Mouse (Mus musculus) NIH3T3 (cell line): Measurements from ENCODE around the gene Ift80.
"Not testable (repeated sequence)": the region's sequence is repeated elsewhere in the genome, so short reads cannot be mapped to it uniquely, and the experiment has no call there.

ENCODE experiments used
- DNase-seq: peaks from one replicate; pipeline ENCODE4 v3.0.0-alpha.2; 2012; ENCODE audit warnings: low read depth

Ift80 gene

GRCm38 (mm10) chr3:68935498-68935897 lies 68.9 kb downstream of the Ift80 start:
- peak; percentile 59 for DNase-seq

- no peak for DNase-seq
Measured at GRCm38 (mm10) chr3:68934259-68934658, 70.1 kb downstream of the Ift80 start.

- DNase-seq: no peak
Measured at GRCm38 (mm10) chr3:68928619-68929018, 75.8 kb downstream of the Ift80 start.

GRCm38 (mm10) chr3:68907509-68907908 lies 96.9 kb downstream of the Ift80 start:
- DNase-seq: no peak

- no peak for DNase-seq
Measured at GRCm38 (mm10) chr3:68904902-68905778, 99.2 kb downstream of the Ift80 start.

- DNase-seq: not testable (repeated sequence)
Measured at GRCm38 (mm10) chr3:68902636-68903035, 101.7 kb downstream of the Ift80 start.

- DNase-seq: no peak
Measured at GRCm38 (mm10) chr3:68897154-68897553, 107.2 kb downstream of the Ift80 start.

GRCm38 (mm10) chr3:68895426-68895825 lies 108.9 kb downstream of the Ift80 start:
- DNase-seq: peak; percentile 9

GRCm38 (mm10) chr3:68886845-68887244 lies 117.5 kb downstream of the Ift80 start:
- DNase-seq: no peak

GRCm38 (mm10) chr3:68874079-68874478 lies 130.3 kb downstream of the Ift80 start:
- no peak for DNase-seq

GRCm38 (mm10) chr3:68870568-68870950 lies 133.8 kb downstream of the Ift80 start:
- no peak for DNase-seq

- no peak for DNase-seq
Measured at GRCm38 (mm10) chr3:68869691-68870567, 134.4 kb downstream of the Ift80 start.

- no peak for DNase-seq
Measured at GRCm38 (mm10) chr3:68869211-68869690, 135.1 kb downstream of the Ift80 start, which contains the start of gene 1110032F04Rik. 1110032F04Rik (plus strand) TSS chr3:68869586.

GRCm38 (mm10) chr3:68852414-68852813 lies 152.0 kb downstream of the Ift80 start:
- DNase-seq: no peak

GRCm38 (mm10) chr3:68848323-68848722 lies 156.0 kb downstream of the Ift80 start:
- no peak for DNase-seq

GRCm38 (mm10) chr3:68844025-68844424 lies 160.3 kb downstream of the Ift80 start:
- DNase-seq: no peak
